Mouse (Mus musculus) embryonic facial prominence, embryonic 11.5 days (tissue): Measurements from ENCODE around the gene Srsf1. TPM values are rescaled to one million over a fixed set of nuclear protein-coding genes. Genes with fewer than 3 reads are reported as not detected.

Experiments used
- ATAC-seq: fragments of 200-750 bp; cut with Nextera tagmentation; replicated peaks from 2 replicates; pipeline ENCODE4 v1.8.0; 2017; ENCODE audit warnings: low read depth; ENCODE audit not compliant: insufficient number of reproducible peaks, low FRiP score, low TSS enrichment
- DNase-seq: peaks from one replicate; pipeline ENCODE4 v3.0.0-alpha.2; 2015; ENCODE audit warnings: low spot score
- H3K27ac ChIP-seq: fragments of 300-500 bp; sonication (generic); replicated peaks from 2 replicates; pipeline ENCODE4 v1.5.1; 2014; ENCODE audit warnings: mild to moderate bottlenecking, low read depth, low read length, control low read depth
- H3K27me3 ChIP-seq: fragments of 300-500 bp; sonication (generic); 2 replicates; pipeline ENCODE4 v1.6.1; 2014; ENCODE audit warnings: mild to moderate bottlenecking, low read length, moderate library complexity, mixed read lengths; ENCODE audit not compliant: control insufficient read depth, insufficient read depth
- H3K36me3 ChIP-seq: fragments of 300-500 bp; sonication (generic); replicated peaks from 2 replicates; pipeline ENCODE4 v1.6.1; 2014; ENCODE audit warnings: low read depth, mild to moderate bottlenecking, low read length, moderate library complexity, mixed read lengths; ENCODE audit not compliant: control insufficient read depth, insufficient read depth
- H3K4me1 ChIP-seq: fragments of 300-500 bp; sonication (generic); 2 replicates; pipeline ENCODE4 v1.6.1; 2014; ENCODE audit warnings: low read length, mixed read lengths; ENCODE audit not compliant: control insufficient read depth, insufficient read depth
- H3K4me2 ChIP-seq: fragments of 300-500 bp; sonication (generic); 2 replicates; pipeline ENCODE4 v1.6.1; 2014; ENCODE audit warnings: low read depth, mild to moderate bottlenecking, control low read depth, low read length, moderate library complexity
- H3K4me3 ChIP-seq: fragments of 300-500 bp; sonication (generic); 2 replicates; pipeline ENCODE4 v1.5.1; 2014; ENCODE audit warnings: low read depth, low read length, control low read depth
- H3K9ac ChIP-seq: fragments of 300-500 bp; sonication (generic); replicated peaks from 2 replicates; pipeline ENCODE4 v1.6.1; 2014; ENCODE audit warnings: mild to moderate bottlenecking, control low read depth, low read length
- H3K9me3 ChIP-seq: fragments of 300-500 bp; sonication (generic); replicated peaks from 2 replicates; pipeline ENCODE4 v1.6.1; 2016; ENCODE audit warnings: mild to moderate bottlenecking, low read length, inconsistent platforms, mixed read lengths; ENCODE audit not compliant: control insufficient read depth
- WGBS: fragments of 180-500 bp; shearing (Covaris S2); extraction: QIAGEN DNeasy Blood & Tissue Kit; methylation state at CpG from one replicate; pipeline ENCODE4 v1.1.7; 2014; 5-methylcytosine and 5-hydroxymethylcytosine counted together
- polyA plus RNA-seq: library from polyadenylated mRNA; unstranded; fragments of >200 nt; fragmentation: Nextera tagmentation; extraction: Ambion mirVana; gene quantifications from 2 replicates; pipeline ENCODE4 v1.2.1, GENCODE M21; 2014

Srsf1 gene
- polyA plus RNA-seq, 1 experiment from 2014 or later, result 569 TPM

DNA sequence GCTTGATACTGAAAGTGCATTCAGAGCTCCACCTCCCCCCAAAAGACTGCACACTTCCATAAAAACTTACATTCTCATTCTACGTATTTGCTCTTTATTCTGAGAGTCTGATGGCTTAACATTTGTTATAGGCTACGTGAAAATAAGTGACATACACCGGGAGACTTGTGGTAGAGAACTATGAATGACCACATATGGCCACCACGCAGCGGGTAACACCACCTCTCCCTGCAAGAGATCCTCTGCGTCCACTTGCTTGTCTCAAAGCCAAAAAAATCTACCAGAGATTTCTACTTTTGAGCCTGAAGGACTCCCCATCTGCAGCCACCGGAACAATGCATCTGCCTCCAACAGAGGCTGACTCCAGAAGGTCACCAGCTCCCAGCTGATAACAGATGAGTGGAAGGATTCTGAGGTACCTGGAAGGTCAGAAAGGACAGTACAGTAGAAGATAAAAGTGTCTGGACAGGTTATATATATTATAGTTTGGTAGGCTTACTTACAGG is 35.2 kb upstream of the Srsf1 start:
- H3K9ac ChIP-seq, result no peak overlapping the region
- H3K36me3 ChIP-seq, result no peaks in the 10 kb centered on the region
- no peaks in the 10 kb centered on the region; the same call in 1 of the 2 replicates for H3K27me3 ChIP-seq
- H3K9me3 ChIP-seq, result no peaks in the 10 kb centered on the region
- ATAC-seq, result no peak
- 90% methylated on average over 7 of the region's 7 CpGs for WGBS
- DNase-seq, result no peak
- H3K4me3 ChIP-seq, result no peak overlapping the region
- H3K4me2 ChIP-seq, result no peak overlapping the region
- no peak overlapping the region for H3K27ac ChIP-seq
- H3K4me1 ChIP-seq, result peaks cover 6% of the 10 kb centered on the region; the same call in 1 of the 2 replicates

DNA sequence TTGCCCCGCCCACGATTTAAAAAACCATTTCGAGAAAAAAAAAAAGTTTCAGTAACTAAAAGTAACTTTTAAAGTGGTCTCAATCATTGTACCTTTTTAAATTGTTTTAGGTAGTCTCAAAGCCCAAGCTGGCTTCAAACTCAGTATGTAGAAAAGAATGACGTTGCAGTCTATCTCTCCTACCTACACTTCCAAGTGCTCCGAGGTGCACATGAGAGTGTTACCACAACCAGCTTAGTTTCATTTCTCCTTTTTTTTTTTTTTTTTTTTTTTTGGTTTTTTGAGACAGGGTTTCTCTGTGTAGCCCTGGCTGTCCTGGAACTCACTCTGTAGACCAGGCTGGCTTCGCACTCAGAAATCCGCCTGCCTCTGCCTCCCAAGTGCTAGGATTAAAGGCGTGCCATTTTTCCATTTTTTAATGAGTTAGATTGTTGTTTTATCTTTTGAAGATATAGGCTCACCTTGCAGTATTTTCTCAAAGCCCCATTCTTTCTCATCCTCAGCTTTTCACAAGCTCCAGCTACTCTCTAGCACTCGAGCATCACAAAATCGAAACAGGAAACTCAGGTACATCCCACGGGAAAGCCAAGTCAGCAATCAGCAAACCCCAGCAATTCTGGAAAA is 34.4 kb upstream of the Srsf1 start:
- H3K9ac ChIP-seq, result no peak overlapping the region
- H3K36me3 ChIP-seq, result no peaks in the 10 kb centered on the region
- H3K27me3 ChIP-seq, result no peaks in the 10 kb centered on the region; the same call in 1 of the 2 replicates
- H3K27ac ChIP-seq, result no peak overlapping the region
- H3K4me2 ChIP-seq, result no peak overlapping the region
- H3K4me1 ChIP-seq, result peaks cover 6% of the 10 kb centered on the region; the same call in 1 of the 2 replicates
- no peaks in the 10 kb centered on the region for H3K9me3 ChIP-seq
- no peak for DNase-seq
- no peak for ATAC-seq
- H3K4me3 ChIP-seq, result no peak overlapping the region
- 89% methylated on average over 11 of the region's 11 CpGs for WGBS

DNA sequence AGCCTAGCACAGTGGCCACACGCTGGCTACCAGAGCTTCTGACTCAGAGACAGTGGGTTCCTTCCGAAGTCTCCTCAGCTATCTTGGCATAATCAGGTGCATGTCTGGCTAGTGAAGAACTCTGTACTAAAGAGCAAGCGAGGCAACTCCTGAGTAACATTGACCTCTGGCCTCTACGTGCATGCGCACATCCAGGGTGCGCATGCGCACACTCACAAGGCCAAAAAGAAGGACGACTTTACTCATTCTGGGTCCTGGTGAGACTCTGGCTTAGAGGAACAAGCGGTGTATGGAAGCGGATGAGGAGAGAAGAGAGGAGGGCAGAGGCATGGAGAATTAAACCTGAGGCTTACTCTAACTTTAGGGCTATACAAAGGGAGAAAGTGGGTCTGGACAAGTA is 33.5 kb upstream of the Srsf1 start:
- H3K36me3 ChIP-seq, result no peaks in the 10 kb centered on the region
- no peaks in the 10 kb centered on the region for H3K9me3 ChIP-seq
- ATAC-seq (no peak), DNase-seq (no peak)
- no peak overlapping the region for H3K27ac ChIP-seq
- H3K4me1 ChIP-seq, result peaks cover 6% of the 10 kb centered on the region; the same call in 1 of the 2 replicates
- no peak overlapping the region for H3K4me2 ChIP-seq
- 85% methylated on average over 10 of the region's 10 CpGs for WGBS
- H3K27me3 ChIP-seq, result no peaks in the 10 kb centered on the region; the same call in 1 of the 2 replicates
- H3K9ac ChIP-seq, result no peak overlapping the region
- no peak overlapping the region for H3K4me3 ChIP-seq

DNA sequence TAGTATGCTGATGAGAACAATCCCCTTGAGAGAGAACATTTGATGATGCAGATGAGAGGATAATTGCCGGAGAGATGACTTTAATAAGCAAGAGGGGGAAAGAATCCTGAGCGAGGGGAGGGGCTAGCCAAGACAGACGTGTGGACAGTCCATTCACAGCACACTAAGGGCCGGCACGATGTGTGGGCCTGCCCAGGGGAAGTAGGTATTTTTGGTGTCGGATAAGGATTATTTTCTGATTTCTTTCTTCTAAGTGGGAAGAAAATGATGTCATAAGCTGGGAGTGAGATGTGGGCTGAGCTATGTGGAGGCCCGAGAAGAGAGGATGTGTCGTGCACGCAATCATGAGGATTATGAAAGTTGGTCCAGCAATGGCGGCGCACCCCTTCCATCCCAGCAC is 32.0 kb upstream of the Srsf1 start:
- Histone ChIP-seq H3K36me3 (no peaks in the 10 kb centered on the region), H3K4me1 (peaks cover under 1% of the 10 kb centered on the region; the same call in 1 of the 2 replicates), H3K4me2 (no peak overlapping the region), H3K4me3 (no peak overlapping the region), H3K27ac (no peak overlapping the region), H3K9me3 (no peaks in the 10 kb centered on the region), H3K9ac (no peak overlapping the region), H3K27me3 (no peaks in the 10 kb centered on the region)
- DNase-seq (no peak), ATAC-seq (no peak)
- 89% methylated on average over 11 of the region's 11 CpGs for WGBS

DNA sequence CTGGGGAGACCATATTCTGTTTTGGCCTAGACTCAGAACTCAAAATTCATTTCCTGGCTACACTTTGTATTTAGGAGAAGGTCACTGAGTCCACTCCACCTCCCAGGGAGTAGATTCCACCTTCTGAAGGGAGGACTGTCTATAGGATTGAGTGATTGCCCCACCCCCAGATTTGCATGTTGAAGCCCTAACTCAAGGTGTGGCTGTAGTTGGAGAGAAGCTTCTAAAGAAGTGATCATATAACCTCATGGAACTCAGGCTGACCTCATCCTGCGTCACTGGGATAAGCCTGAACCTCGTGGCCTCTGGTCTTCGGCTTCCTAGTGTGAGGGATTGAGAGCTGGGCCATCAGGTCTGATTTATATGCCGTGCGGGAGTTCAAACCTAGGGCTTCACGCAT is 31.4 kb upstream of the Srsf1 start:
- WGBS, result 86% methylated on average over 6 of the region's 6 CpGs
- Histone ChIP-seq H3K9ac (no peak overlapping the region), H3K27me3 (no peaks in the 10 kb centered on the region), H3K9me3 (no peaks in the 10 kb centered on the region), H3K4me3 (no peak overlapping the region), H3K36me3 (no peaks in the 10 kb centered on the region), H3K27ac (no peak overlapping the region), H3K4me1 (no peaks in the 10 kb centered on the region), H3K4me2 (no peak overlapping the region)
- ATAC-seq, result no peak
- DNase-seq, result no peak

DNA sequence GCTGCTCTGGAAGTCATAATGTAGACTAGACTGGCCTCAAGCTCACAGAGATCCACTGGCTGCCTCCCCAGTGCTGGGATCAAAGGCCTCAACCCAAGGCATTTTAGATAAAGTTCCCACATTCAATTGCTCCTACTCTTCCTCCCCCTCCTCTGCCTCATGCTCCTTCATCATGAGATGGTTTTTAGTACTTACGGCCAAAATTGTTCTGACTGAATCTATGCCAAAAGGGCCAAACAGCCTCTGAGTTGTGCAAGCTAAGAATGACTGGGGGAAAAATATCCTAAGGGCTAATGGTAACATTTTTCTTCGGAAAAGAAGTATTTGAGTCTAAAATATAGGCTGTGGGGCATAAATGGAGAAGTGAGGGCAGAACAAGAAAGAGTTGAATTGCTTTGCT is 23.2 kb upstream of the Srsf1 start:
- no peak for DNase-seq
- ATAC-seq, result no peak
- Histone ChIP-seq H3K36me3 (no peaks in the 10 kb centered on the region), H3K9me3 (no peaks in the 10 kb centered on the region), H3K27ac (no peak overlapping the region), H3K4me1 (no peaks in the 10 kb centered on the region), H3K4me3 (no peak overlapping the region), H3K27me3 (no peaks in the 10 kb centered on the region), H3K4me2 (no peak overlapping the region), H3K9ac (no peak overlapping the region)
- 87% methylated on average over 2 of the region's 2 CpGs for WGBS

DNA sequence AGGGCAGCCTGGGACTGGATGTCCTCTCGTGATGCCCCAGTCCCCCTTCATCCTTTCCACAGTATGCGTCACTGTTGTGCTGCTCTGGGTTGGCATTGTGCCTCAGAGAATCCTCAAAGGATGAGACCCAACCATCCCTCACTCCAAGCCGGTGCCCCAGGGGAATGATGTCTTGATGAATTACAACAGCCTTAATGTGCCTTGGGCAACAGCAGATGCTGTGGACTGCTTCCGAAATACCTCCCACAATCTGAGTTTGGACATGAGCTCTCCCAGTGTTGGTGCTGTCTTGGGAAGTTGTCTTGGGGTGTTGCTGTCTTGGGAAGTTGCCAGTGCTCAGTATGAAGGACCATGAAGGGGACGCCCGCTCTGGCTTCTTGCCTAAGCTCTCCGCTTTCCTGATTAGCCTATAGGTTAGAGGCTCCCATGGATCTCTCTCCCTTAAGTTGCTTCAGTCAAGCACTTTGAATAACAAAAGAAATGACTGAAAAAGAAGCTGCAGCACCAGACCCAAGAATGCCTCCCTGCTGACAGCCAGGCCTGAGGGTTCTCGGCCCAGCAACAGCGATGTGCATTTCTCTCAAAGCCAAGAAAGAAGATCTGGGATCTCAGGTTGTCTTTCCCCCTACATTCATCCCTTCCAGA is 19.7 kb upstream of the Srsf1 start:
- Histone ChIP-seq H3K36me3 (no peaks in the 10 kb centered on the region), H3K4me1 (no peaks in the 10 kb centered on the region), H3K27me3 (no peaks in the 10 kb centered on the region), H3K4me3 (no peak overlapping the region), H3K9me3 (no peaks in the 10 kb centered on the region), H3K27ac (no peak overlapping the region), H3K4me2 (no peak overlapping the region), H3K9ac (no peak overlapping the region)
- no peak for DNase-seq
- ATAC-seq, result no peak
- WGBS, result 60% methylated on average over 9 of the region's 9 CpGs

- Histone ChIP-seq H3K4me2 (no peak overlapping the region), H3K36me3 (no peaks in the 10 kb centered on the region), H3K27ac (no peak overlapping the region), H3K4me1 (no peaks in the 10 kb centered on the region), H3K4me3 (no peak overlapping the region), H3K9me3 (no peaks in the 10 kb centered on the region), H3K27me3 (no peaks in the 10 kb centered on the region), H3K9ac (no peak overlapping the region)
- 15% methylated on average over 16 of the region's 16 CpGs for WGBS
- ATAC-seq, result no peak
- DNase-seq, result no peak
These were observed 18.9 kb upstream of the Srsf1 start for GRCm38 (mm10) chr11:88028193-88028684.
